Mouse (Mus musculus): ENCODE data around the gene Oaz2.

DNA sequence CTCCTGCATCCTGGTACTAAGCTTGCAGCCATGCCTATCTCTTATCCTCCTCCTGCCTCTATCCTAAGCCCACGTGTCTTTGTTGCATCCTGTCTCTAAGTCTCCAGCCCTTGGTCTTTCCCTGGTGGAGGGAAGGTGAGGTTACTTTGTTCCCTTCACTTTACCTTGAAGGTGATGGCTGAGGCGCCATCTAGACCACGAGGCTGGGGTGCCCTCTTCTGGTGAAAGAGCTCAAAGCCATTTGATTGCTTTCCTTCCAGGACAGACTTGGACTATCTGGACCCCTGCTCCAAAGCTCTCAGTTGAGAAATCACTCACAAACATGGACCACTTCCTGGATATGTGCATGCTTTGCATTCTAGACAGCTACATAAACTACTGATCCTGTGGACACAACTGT lies 3.6 kb upstream of the Oaz2 start:
- TF ChIP-seq USF1 (IDR thresholded peaks at IDR 0.05; ENCODE audit: low read depth): no peak
- TF ChIP-seq POLR2A (IDR thresholded peaks at IDR 0.05; ENCODE audit: insufficient read length, low read depth): no peak
- no peak for TF ChIP-seq CEBPB (IDR thresholded peaks at IDR 0.05; ENCODE audit: insufficient read depth, poor library complexity, severe bottlenecking)
- TF ChIP-seq MAX (IDR thresholded peaks at IDR 0.05; ENCODE audit: low read depth): no peak
- no peak for TF ChIP-seq POLR2AphosphoS2 (IDR thresholded peaks at IDR 0.05; ENCODE audit: insufficient read length, low read depth)
- TF ChIP-seq TCF12 (IDR thresholded peaks at IDR 0.05; ENCODE audit: insufficient read depth, poor library complexity, severe bottlenecking): no peak
- TF ChIP-seq E2F4 (IDR thresholded peaks at IDR 0.05; ENCODE audit: insufficient read depth): no peak
- TF ChIP-seq MYOD1 (IDR thresholded peaks at IDR 0.05; ENCODE audit: control insufficient read depth in 1 of 3, insufficient read length in 2 of 3, low read depth in 2 of 3): no peak
- TF ChIP-seq TCF3 (IDR thresholded peaks at IDR 0.05; ENCODE audit: insufficient read length, low read depth): no peak
